Mouse (Mus musculus) liver, adult 2 months (tissue): ENCODE data around the gene Kctd20. TPM values are rescaled to one million over a fixed set of nuclear protein-coding genes. Genes with fewer than 3 reads are reported as not detected.

Experiments
- DNase-seq: peaks from one replicate; pipeline ENCODE4 v3.0.0-alpha.2; 2011; ENCODE audit warnings: low read depth, low spot score; ENCODE audit errors: extremely low read depth
- H3K27ac ChIP-seq: fragments of 200-500 bp; replicated peaks from 2 replicates; pipeline ENCODE4 v1.5.1; 2012; ENCODE audit warnings: low read depth, mild to moderate bottlenecking, control low read depth, inconsistent platforms, low read length; ENCODE audit not compliant: insufficient read depth
- H3K27me3 ChIP-seq: fragments of 200-500 bp; 2 replicates; pipeline ENCODE4 v1.6.1; 2012; ENCODE audit warnings: mild to moderate bottlenecking, moderate library complexity, low read length, inconsistent platforms; ENCODE audit not compliant: control insufficient read depth, insufficient read depth
- H3K36me3 ChIP-seq: fragments of 200-500 bp; 2 replicates; pipeline ENCODE4 v1.6.1; 2012; ENCODE audit warnings: low read length, inconsistent platforms; ENCODE audit not compliant: control insufficient read depth, insufficient read depth
- H3K4me1 ChIP-seq: fragments of 200-500 bp; 2 replicates; pipeline ENCODE4 v1.6.1; 2011; ENCODE audit warnings: low read length; ENCODE audit not compliant: control insufficient read depth, insufficient read depth
- H3K4me3 ChIP-seq: fragments of 200-500 bp; 2 replicates; pipeline ENCODE4 v1.5.1; 2011; ENCODE audit warnings: low read depth, mild to moderate bottlenecking, control low read depth, low read length, moderate library complexity; ENCODE audit not compliant: insufficient read depth
- H3K79me2 ChIP-seq: fragments of 200-500 bp; 2 replicates; pipeline ENCODE4 v1.6.1; 2012; ENCODE audit warnings: inconsistent platforms, mild to moderate bottlenecking, low read length, moderate library complexity; ENCODE audit not compliant: control insufficient read depth, insufficient read depth
- H3K9ac ChIP-seq: fragments of 200-500 bp; 2 replicates; pipeline ENCODE4 v1.6.1; 2012; ENCODE audit warnings: low read depth, mild to moderate bottlenecking, control low read depth, inconsistent platforms, low read length
- CTCF ChIP-seq: fragments of 200-500 bp; IDR thresholded peaks from 2 replicates; pipeline ENCODE4 v1.5.1; 2011; ENCODE audit warnings: low read depth, low read length, control low read depth
- POLR2A ChIP-seq: fragments of 200-500 bp; IDR thresholded peaks from 2 replicates; pipeline ENCODE4 v1.6.1; 2011; ENCODE audit warnings: low read length, control low read depth; ENCODE audit not compliant: insufficient read depth; ENCODE audit errors: extremely low read depth
- WGBS: fragments of 180-500 bp; shearing (Covaris S2); methylation state at CpG from one replicate; pipeline ENCODE4 v1.1.7; 2018; 5-methylcytosine and 5-hydroxymethylcytosine counted together
- polyA plus RNA-seq: library from polyadenylated mRNA; depleted of rRNA; stranded (reverse); fragments of >200 nt; gene quantifications from 2 replicates; pipeline ENCODE4 v1.2.3, GENCODE M21; 2012
- total RNA-seq: library from RNA; depleted of rRNA; stranded (reverse); fragments of >200 nt; gene quantifications from 2 replicates; pipeline ENCODE4 v1.2.3, GENCODE M21; 2014

Gene Kctd20
- total and polyA plus RNA-seq, 2 experiments: 17.9 to 24.0 TPM

DNA sequence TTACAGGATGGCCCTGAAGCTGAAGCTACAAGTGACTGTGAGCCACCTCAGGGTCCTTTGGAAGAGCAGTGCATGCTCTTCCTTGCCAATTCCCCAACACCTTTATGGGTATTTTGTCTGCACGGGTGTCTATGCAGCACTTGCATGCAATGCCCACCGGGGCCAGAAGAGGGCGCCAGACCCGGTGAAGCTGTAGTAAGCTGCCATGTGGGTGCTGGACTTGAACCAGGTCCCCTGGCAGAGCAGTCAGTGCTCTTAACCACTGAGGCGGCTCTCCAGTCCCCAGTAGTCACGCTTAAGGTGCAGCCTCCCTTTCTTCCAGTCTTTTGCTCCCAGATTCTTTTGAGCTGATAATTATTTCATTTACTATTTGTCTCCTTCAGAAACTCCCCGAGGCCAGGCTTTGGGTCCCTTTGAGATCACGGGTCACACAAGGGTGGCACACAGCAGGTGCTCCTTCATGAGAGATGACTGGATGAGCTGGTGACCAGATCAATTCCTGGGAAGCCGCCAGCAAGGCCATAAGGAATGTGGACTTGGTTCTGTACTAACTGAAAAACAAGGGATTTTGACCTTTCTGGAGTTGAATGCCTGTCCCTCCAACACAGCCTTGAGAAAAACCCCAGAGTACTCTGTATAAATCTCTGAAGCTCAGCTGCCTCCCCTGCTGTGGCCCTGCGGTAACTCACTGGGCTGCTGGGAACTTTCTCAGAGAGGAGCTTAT, 15.0 kb upstream of the Kctd20 start:
- Histone ChIP-seq H3K36me3 (no peaks in the 10 kb centered on the region), H3K27ac (peak overlapping the region; percentile 28; the same call in 1 of the 2 replicates), H3K4me1 (no peaks in the 10 kb centered on the region; the same call in 1 of the 2 replicates), H3K9ac (no peak overlapping the region), H3K79me2 (no peaks in the 10 kb centered on the region), H3K4me3 (no peak overlapping the region), H3K27me3 (no peaks in the 10 kb centered on the region)
- peak; percentile 88 for TF ChIP-seq CTCF
- TF ChIP-seq POLR2A: no peak
- WGBS: 53% methylated on average over 10 of the region's 10 CpGs
- peak; percentile 88 for DNase-seq

- WGBS: 92% methylated on average over 25 of the region's 25 CpGs
- TF ChIP-seq CTCF (no peak), POLR2A (no peak)
- Histone ChIP-seq H3K27ac (no peak overlapping the region), H3K9ac (no peak overlapping the region), H3K4me3 (no peak overlapping the region), H3K36me3 (no peaks in the 10 kb centered on the region), H3K27me3 (no peaks in the 10 kb centered on the region), H3K4me1 (no peaks in the 10 kb centered on the region; the same call in 1 of the 2 replicates), H3K79me2 (no peaks in the 10 kb centered on the region)
- no peak for DNase-seq
Measured at GRCm38 (mm10) chr17:28940776-28941555, 10.8 kb upstream of the Kctd20 start.

DNA sequence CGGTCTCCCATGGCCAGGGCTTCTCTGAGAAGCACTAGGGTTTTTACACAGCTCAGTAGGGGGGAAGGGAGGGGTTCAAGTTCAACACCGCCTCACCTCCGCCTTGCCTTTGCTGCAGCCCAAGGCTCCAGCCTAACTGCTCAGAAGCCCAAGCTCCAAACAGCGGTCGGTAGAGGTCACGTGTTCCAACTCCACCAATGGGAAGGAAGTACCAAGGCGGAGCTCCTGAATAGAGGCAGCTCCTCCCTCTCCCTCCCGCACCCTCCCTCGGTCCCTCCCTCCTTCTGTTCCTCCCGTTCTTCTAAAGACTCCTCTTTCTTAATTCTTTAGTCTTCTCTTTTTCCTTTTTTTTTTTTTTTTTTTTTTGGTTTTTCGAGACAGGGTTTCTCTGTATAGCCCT, 9.6 kb upstream of the Kctd20 start:
- no peak overlapping the region for H3K27ac ChIP-seq
- no peak for DNase-seq
- no peaks in the 10 kb centered on the region for H3K36me3 ChIP-seq
- no peaks in the 10 kb centered on the region for H3K4me1 ChIP-seq
- no peak for TF ChIP-seq CTCF
- no peak for TF ChIP-seq POLR2A
- no peak overlapping the region for H3K4me3 ChIP-seq
- 85% methylated on average over 10 of the region's 11 CpGs for WGBS
- no peak overlapping the region for H3K9ac ChIP-seq
- H3K79me2 ChIP-seq: no peaks in the 10 kb centered on the region
- no peaks in the 10 kb centered on the region for H3K27me3 ChIP-seq

- Histone ChIP-seq H3K4me1 (no peaks in the 10 kb centered on the region), H3K27me3 (no peaks in the 10 kb centered on the region), H3K27ac (no peak within 1 kb of the TSS), H3K9ac (no peak within 1 kb of the TSS), H3K79me2 (no peaks in the 10 kb centered on the region), H3K36me3 (no peaks in the 10 kb centered on the region), H3K4me3 (no peak within 1 kb of the TSS)
- TF ChIP-seq CTCF: no peak
- TF ChIP-seq POLR2A: no peak
- DNase-seq: no peak
- WGBS: 92% methylated on average over 7 of the region's 7 CpGs
Measured at GRCm38 (mm10) chr17:28943740-28944139, 8.0 kb upstream of the Kctd20 start, which contains the start of gene Pxt1. Gene Pxt1 (minus strand): TSS chr17:28943840.

DNA sequence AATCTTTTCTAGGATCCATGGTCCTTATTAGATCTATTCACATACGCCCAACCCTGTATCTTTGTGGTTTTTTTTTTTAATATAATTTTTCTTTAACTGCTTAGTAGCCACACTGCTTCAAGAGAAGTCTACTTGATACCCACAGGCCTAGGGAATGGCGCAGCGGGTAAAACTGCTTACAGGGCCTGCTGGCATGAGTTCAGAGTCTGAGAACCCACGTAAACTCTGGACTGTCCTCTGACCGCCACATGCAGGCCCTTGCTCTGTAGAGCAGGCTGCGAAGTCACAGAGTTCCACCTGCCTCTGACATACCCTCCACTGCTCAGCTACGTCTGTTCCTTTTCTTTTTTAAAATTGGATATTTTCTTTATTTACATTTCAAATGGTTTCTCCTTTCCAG, 7.3 kb upstream of the Kctd20 start:
- TF ChIP-seq POLR2A (no peak), CTCF (no peak)
- Histone ChIP-seq H3K27ac (no peak overlapping the region), H3K9ac (no peak overlapping the region), H3K79me2 (no peaks in the 10 kb centered on the region), H3K27me3 (no peaks in the 10 kb centered on the region), H3K36me3 (no peaks in the 10 kb centered on the region), H3K4me1 (no peaks in the 10 kb centered on the region), H3K4me3 (no peak overlapping the region)
- DNase-seq: peak; percentile 47
- 89% methylated on average over 7 of the region's 7 CpGs for WGBS
